Mouse (Mus musculus) midbrain, embryonic 10.5 days (tissue): ENCODE results near the gene Ccdc142. TPM values are rescaled to one million over a fixed set of nuclear protein-coding genes. Genes with fewer than 3 reads are reported as not detected.
A peak's percentile ranks its signal among the peaks of the same experiment; 100 is the strongest.

Experiments used
- DNase-seq: peaks from one replicate; pipeline ENCODE4 v3.0.0-alpha.2; 2017; ENCODE audit warnings: low spot score
- H3K27ac ChIP-seq: fragments of 300-500 bp; sonication (generic); replicated peaks from 2 replicates; pipeline ENCODE4 v1.5.1; 2016; ENCODE audit warnings: mild to moderate bottlenecking
- H3K27me3 ChIP-seq: fragments of 300-500 bp; sonication (generic); 2 replicates; pipeline ENCODE4 v1.6.1; 2016; ENCODE audit warnings: low read depth, mild to moderate bottlenecking; ENCODE audit not compliant: poor library complexity, severe bottlenecking
- H3K36me3 ChIP-seq: fragments of 300-500 bp; sonication (generic); 2 replicates; pipeline ENCODE4 v1.6.1; 2016; ENCODE audit warnings: mild to moderate bottlenecking, moderate library complexity
- H3K4me1 ChIP-seq: fragments of 300-500 bp; sonication (generic); 2 replicates; pipeline ENCODE4 v1.6.1; 2016
- H3K4me3 ChIP-seq: fragments of 300-500 bp; sonication (generic); 2 replicates; pipeline ENCODE4 v1.5.1; 2016; ENCODE audit warnings: mild to moderate bottlenecking, moderate library complexity
- H3K9me3 ChIP-seq: fragments of 300-500 bp; sonication (generic); replicated peaks from 2 replicates; pipeline ENCODE4 v1.6.1; 2016; ENCODE audit warnings: mild to moderate bottlenecking
- WGBS: fragments of 180-500 bp; shearing (Covaris S2); methylation state at CpG from one replicate; pipeline ENCODE4 v1.1.7; 2016; 5-methylcytosine and 5-hydroxymethylcytosine counted together
- polyA plus RNA-seq: library from polyadenylated mRNA; unstranded; fragments of >200 nt; fragmentation: Nextera tagmentation; extraction: Ambion mirVana; gene quantifications from 2 replicates; pipeline ENCODE4 v1.2.1, GENCODE M21; 2016

The Ccdc142 gene
- polyA plus RNA-seq, 1 experiment from 2014 or later: 2.0 TPM

DNA sequence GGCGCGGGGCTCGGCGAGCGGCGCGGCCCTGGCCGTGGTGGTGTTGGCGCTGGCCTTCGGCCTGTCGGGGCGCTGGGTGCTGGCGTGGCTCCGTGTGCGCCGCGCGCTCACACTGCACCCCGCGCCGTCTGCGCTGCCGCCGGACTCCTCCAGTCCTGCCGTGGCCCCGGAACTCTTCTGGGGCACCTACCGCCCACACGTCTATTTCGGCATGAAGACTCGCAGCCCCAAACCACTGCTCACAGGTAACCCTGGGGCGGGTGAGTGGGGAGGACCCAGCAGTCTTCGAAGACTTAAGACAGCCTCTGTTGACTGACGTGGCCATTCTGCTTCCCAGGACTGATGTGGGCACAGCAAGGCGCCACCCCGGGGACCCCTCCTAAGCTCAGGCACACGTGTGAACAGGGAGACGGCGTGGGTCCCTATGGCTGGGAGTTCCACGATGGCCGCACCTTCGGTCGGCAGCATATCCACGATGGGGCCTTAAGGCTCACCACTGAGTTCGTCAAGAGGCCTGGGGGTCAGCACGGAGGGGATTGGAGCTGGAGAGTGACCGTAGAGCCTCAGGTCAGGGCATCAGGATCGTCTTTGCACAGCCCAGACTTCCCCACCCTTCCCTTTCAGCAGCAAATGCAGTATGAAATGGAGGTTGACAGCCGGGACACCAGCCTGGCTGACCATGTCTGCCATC, 14.4 kb downstream of the Ccdc142 start:
- WGBS: 2% methylated on average over 44 of the region's 48 CpGs
- no peaks in the 10 kb centered on the region for H3K9me3 ChIP-seq
- DNase-seq: no peak
- H3K27me3 ChIP-seq: no peaks in the 10 kb centered on the region
- H3K4me3 ChIP-seq: peak overlapping the region; percentile 89
- H3K4me1 ChIP-seq: peaks cover 55% of the 10 kb centered on the region
- peaks cover 41% of the 10 kb centered on the region for H3K36me3 ChIP-seq
- H3K27ac ChIP-seq: peak overlapping the region; percentile 90

DNA sequence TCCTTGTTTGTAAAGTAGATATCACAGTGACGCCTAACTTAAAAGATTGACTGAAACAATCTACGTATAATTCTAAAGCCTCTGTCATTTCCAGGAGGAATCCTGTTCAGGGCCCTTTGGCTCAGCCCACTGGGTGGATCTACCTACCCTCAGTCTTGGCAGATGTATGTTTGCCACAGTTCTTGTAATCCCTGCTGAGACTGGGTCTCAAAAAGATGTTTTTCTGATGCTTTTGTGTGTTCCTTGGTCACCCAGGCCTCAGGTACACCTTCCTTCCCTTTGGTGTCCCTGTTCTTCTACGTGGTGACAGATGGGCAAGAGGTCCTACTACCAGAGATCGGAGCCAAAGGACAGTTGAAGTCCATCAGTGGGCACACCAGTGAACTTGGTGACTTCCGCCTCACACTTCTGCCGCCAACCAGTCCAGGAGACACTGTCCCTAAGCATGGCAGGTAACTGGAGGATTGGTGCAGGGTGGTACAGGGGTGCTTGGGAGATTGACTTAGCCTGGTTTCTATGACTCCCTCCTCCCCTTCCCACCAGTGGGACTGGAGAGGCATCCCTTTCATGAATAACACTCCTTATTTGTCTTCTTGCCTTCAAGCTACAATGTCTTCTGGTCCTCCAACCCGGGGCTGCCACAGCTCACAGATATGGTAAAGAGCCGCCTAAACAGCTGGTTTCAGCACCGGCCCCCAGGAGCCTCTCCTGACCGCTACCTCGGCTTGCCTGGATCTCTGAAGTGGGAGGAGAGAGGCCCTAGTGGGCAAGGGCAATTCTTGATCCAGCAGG, 15.2 kb downstream of the Ccdc142 start:
- WGBS: 84% methylated on average over 11 of the region's 11 CpGs
- DNase-seq: no peak
- Histone ChIP-seq H3K4me3 (peak overlapping the region; percentile 89), H3K9me3 (no peaks in the 10 kb centered on the region), H3K27ac (peak overlapping the region; percentile 90; the same call in 1 of the 2 replicates), H3K36me3 (peaks cover 34% of the 10 kb centered on the region), H3K27me3 (no peaks in the 10 kb centered on the region), H3K4me1 (peaks cover 55% of the 10 kb centered on the region)

DNA sequence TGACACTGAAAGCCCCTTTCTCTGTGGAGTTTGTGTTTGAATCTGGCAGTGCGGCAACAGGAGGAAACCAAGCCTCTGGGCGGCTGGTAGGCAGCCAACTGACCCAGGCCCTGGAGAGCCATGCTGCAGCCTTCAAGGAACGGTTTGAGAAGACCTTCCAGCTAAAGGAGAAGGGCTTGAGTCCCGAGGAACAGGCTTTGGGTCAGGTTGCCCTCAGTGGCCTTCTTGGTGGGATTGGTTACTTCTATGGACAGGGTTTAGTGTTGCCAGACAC, 15.7 kb downstream of the Ccdc142 start:
- H3K9me3 ChIP-seq: no peaks in the 10 kb centered on the region
- peak overlapping the region; percentile 89 for H3K4me3 ChIP-seq
- peaks cover 60% of the 10 kb centered on the region for H3K4me1 ChIP-seq
- peak overlapping the region; percentile 7; the same call in 1 of the 2 replicates for H3K27ac ChIP-seq
- peaks cover 34% of the 10 kb centered on the region for H3K36me3 ChIP-seq
- H3K27me3 ChIP-seq: no peaks in the 10 kb centered on the region
- no peak for DNase-seq
- WGBS: 91% methylated on average over 4 of the region's 4 CpGs

DNA sequence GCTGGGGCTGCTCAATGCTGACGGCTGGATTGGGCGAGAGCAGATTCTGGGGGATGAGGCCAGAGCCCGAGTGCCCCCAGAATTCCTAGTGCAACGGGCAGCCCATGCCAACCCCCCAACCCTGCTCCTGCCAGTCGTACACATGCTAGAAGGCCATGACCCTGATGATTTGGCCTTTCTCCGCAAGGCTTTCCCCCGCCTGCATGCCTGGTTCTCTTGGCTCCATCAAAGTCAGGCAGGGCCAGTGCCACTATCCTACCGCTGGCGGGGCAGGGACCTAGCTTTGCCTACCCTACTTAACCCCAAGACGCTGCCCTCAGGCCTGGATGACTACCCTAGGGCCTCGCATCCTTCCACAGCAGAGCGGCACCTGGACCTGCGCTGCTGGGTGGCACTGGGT, 16.2 kb downstream of the Ccdc142 start:
- Histone ChIP-seq H3K27ac (0 out of 2 replicates have a peak overlapping the region, but pooled peaks have one; percentile 10), H3K9me3 (no peaks in the 10 kb centered on the region), H3K4me1 (peaks cover 65% of the 10 kb centered on the region), H3K36me3 (peaks cover 34% of the 10 kb centered on the region), H3K4me3 (peak overlapping the region; percentile 89; the same call in 1 of the 2 replicates), H3K27me3 (no peaks in the 10 kb centered on the region)
- no peak for DNase-seq
- WGBS: 88% methylated on average over 13 of the region's 13 CpGs

DNA sequence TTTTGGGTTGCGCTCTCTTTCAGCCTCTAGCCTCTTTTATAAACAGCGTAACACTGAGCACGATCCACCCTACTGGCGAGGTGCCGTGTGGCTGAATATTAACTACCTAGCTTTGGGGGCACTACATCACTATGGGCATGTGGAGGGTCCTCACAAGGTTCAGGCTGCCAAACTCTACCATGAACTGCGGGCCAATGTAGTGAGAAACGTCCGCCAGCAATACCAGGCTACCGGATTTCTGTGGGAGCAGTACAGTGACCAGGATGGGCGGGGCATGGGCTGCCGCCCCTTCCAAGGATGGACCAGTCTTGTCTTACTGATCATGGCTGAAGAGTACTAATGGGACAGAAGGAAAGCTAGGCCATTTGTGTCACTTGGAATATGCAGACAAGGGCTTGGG, 17.0 kb downstream of the Ccdc142 start:
- DNase-seq: no peak
- Histone ChIP-seq H3K27ac (no peak overlapping the region), H3K27me3 (no peaks in the 10 kb centered on the region), H3K4me3 (peak overlapping the region; percentile 89; the same call in 1 of the 2 replicates), H3K4me1 (peaks cover 73% of the 10 kb centered on the region), H3K9me3 (no peaks in the 10 kb centered on the region), H3K36me3 (peaks cover 41% of the 10 kb centered on the region)
- 89% methylated on average over 11 of the region's 11 CpGs for WGBS

DNA sequence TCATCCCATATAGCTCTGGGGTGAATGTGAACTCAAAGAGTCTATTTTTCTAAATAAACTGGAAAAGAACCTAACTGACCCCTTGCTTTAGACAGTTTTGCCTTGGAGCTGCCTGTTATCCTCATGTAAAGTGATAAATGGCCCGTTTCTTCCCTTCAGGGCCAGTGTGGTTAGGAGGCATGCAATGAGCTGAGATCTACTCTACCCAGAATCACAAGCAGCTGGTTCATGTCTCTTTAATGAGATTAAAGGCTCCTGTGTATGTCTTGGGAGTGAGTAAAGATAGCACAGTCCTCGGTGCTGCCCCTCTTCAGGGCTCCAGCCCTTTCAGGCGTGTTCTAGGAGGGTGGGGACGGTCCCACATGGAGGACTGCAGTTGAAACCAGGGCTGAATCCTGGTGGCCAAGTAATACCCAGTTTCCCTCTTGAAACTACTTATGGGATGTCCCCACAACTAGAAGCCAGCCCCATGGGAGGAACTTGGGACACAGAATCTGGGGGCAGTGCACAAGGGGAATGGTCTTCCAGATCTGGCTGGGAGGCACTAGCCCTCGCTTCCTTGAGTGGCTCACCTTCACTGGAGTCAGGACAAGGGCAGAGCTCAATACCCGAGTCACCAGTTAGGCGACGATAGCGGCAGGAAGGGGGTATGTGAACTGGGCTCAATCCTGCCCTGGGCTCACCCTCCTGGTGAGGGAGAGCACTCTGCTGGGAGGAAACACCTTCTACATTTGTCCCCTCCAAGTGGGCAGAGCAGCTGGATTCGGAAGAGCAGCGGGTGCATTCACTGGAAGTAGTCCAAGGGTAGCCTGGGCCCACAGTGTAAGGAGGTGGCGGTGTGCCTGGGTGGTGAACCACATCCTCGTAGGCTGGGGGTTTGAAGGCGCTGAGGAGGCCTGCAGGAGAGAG, 17.7 kb downstream of the Ccdc142 start:
- H3K4me3 ChIP-seq: peak overlapping the region; percentile 89; the same call in 1 of the 2 replicates
- no peaks in the 10 kb centered on the region for H3K9me3 ChIP-seq
- H3K27me3 ChIP-seq: no peaks in the 10 kb centered on the region
- H3K36me3 ChIP-seq: peaks cover 46% of the 10 kb centered on the region
- H3K4me1 ChIP-seq: peaks cover 80% of the 10 kb centered on the region
- no peak for DNase-seq
- 90% methylated on average over 14 of the region's 14 CpGs for WGBS
- H3K27ac ChIP-seq: peak overlapping the region; percentile 99

DNA sequence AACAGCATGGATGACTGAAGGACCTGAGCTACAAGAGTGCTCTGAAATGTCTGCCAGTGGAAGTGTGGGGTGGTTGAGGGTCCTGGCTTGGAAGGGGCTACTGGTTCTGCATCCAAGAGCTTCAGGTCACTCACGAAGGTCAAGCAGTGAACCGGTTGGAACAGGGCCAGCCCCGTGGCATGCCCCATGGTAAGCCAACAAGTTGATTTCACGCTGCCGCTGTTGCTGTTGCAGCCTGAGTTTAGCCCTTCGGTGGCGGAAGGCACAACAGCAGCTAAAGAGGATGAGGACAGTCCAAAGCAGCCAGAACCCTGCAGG, 18.3 kb downstream of the Ccdc142 start:
- H3K9me3 ChIP-seq: no peaks in the 10 kb centered on the region
- peaks cover 80% of the 10 kb centered on the region for H3K4me1 ChIP-seq
- peak overlapping the region; percentile 89 for H3K4me3 ChIP-seq
- H3K27me3 ChIP-seq: no peaks in the 10 kb centered on the region
- DNase-seq: no peak
- WGBS: 87% methylated on average over 7 of the region's 7 CpGs
- H3K36me3 ChIP-seq: peaks cover 46% of the 10 kb centered on the region
- H3K27ac ChIP-seq: peak overlapping the region; percentile 99

DNA sequence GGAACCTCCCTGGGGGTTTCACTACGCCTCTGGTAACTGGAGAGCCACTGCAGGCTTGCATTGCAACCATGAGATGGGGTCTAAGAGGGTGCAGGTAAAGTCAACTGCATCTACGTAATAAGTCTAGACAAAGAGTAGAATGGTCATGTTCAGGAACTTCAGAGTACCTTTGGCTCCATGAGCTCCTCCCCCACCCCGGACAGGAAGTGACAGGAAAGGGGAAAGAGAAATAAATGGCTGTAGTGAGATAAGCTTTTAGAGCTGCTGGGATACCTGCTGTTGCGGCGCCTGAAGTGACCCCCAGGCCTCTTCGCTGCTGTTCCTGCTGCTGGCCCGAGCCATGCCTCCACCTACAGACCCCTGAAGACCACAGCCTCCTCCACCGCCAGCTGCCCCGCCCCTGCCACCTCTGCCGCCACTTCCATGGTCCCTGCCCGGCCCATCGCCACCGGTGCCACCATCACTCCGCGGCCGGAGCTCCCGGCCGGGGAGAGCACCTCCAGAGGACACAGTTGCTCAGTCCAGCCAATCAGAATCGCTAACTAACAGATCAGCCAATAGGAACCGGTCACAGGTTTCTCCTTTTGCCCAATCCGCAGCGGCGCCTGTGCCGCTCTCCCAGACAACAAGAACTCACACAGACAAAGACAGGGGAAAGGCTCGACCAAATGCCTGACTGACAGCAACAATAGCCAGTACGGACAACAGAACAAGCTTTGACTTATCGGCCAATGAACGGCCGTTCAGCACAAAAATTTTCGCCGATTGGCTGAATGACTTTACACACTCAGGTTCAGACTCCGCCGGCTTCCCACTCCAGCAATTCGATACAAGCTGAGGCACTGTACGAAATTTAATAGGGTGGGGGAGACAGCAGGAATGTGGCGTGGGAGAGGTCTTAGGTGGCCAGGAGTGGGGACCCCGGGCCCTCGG, 19.8 kb downstream of the Ccdc142 start, which contains the start of gene Wbp1:
Gene Wbp1 (minus strand): TSS at position 630 of the 933 bp plus-strand sequence.
- Histone ChIP-seq H3K27me3 (no peaks in the 10 kb centered on the region), H3K9me3 (no peaks in the 10 kb centered on the region), H3K36me3 (peaks cover 46% of the 10 kb centered on the region), H3K4me3 (peak within 1 kb of the TSS; percentile 89), H3K4me1 (peaks cover 75% of the 10 kb centered on the region), H3K27ac (peak within 1 kb of the TSS; percentile 99)
- peak; percentile 96 for DNase-seq
- under 1% methylated on average over 38 of the region's 38 CpGs for WGBS

DNA sequence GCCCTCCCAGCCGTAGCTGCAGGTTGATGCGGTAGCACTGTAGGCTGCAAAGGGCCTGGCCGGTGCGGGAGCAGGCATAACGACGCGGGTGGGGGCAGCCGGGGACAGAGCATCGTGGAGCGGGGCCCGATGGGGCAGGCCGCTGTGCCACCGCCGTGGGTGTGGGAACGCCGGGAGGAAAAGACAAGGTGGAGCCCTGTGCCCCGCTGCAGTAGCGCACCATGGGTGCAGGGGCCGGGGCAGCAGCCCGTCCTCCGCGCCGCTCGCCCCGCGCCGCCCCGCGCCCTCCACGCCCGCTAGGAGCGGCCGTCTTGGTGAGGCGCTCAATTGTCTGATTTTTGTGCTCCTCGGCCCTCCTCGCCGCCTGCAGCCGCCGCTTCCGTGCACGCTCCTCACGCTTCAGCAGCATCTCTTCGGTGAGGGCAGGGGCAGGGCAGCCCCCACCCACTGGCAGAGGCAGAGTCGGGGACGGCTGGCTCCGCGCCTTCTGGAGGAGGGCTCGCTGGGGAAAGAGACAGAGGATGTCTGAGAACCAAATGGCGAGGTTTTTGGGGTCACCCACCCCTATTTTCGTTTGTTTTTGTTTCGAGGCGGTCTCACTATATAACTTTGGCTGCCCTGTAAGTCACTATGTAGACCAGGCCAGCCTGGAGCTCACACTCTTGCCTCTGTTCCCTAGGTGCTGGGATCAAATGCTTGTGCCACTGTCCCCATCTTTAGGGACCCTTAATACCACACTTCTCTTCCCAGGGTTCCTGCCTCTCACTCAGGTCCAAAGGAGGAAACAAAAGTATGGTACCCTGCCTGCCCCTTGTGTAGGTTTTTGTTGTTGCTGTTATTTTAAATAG, 20.7 kb downstream of the Ccdc142 start:
- no peaks in the 10 kb centered on the region for H3K27me3 ChIP-seq
- WGBS: 2% methylated on average over 46 of the region's 52 CpGs
- H3K4me1 ChIP-seq: peaks cover 66% of the 10 kb centered on the region
- H3K9me3 ChIP-seq: no peaks in the 10 kb centered on the region
- H3K36me3 ChIP-seq: peaks cover 40% of the 10 kb centered on the region
- peak overlapping the region; percentile 89 for H3K4me3 ChIP-seq
- H3K27ac ChIP-seq: peak overlapping the region; percentile 99
- DNase-seq: no peak

DNA sequence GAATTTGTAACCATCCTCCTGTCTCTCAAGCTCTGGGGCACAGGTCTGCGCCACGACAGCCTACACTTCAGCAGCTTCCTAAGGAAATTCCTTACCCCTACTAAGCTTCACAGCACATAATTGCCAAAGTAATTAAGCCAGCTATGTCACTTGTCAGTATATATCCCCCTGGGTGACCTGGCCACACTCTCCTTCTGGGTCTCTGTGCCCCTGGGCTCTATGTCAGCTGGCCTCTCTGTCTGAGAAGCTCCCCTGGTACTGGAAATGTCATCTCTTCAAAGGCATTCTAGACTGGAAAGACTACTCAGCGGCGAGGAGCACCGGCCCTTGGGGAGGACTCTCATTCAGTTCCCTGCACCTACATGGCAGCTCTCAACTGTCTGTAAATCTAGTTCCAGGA, 21.6 kb downstream of the Ccdc142 start:
- H3K36me3 ChIP-seq: peaks cover 31% of the 10 kb centered on the region
- peaks cover 58% of the 10 kb centered on the region for H3K4me1 ChIP-seq
- WGBS: 88% methylated on average over 5 of the region's 5 CpGs
- peak overlapping the region; percentile 89 for H3K4me3 ChIP-seq
- no peaks in the 10 kb centered on the region for H3K27me3 ChIP-seq
- no peak for DNase-seq
- H3K27ac ChIP-seq: peak overlapping the region; percentile 99; the same call in 1 of the 2 replicates
- no peaks in the 10 kb centered on the region for H3K9me3 ChIP-seq

DNA sequence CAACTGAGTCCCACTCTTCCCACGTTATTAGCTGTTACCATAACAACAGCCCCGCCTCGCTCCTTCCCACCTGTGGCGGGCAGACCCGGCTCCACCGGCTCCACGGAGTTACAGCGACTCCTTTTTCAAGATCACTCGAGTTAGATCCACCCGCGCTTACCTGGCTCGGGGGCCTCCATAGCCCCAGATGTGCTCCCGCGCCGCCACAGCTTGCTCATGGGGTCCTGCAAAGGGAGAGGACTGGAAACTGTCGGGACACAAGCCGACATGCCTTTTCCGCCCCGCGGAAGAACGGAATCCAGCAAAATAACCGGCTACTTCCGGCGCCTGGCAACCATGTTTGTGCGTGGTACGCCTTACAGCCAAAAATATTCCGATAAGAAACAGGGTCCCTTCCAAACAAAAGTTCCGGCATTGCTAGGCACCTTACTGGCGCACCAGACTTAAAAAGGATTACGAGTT, 23.5 kb downstream of the Ccdc142 start:
- peak overlapping the region; percentile 89 for H3K4me3 ChIP-seq
- peaks cover 47% of the 10 kb centered on the region for H3K4me1 ChIP-seq
- no peaks in the 10 kb centered on the region for H3K27me3 ChIP-seq
- under 1% methylated on average over 30 of the region's 30 CpGs for WGBS
- DNase-seq: peak; percentile 92
- H3K27ac ChIP-seq: peak overlapping the region; percentile 93
- H3K9me3 ChIP-seq: no peaks in the 10 kb centered on the region
- H3K36me3 ChIP-seq: peaks cover 12% of the 10 kb centered on the region
